Mouse (Mus musculus) hindbrain, embryonic 15.5 days (tissue): ENCODE results near the gene Wipf2. TPM values are rescaled to one million over a fixed set of nuclear protein-coding genes. Genes with fewer than 3 reads are reported as not detected.
A peak's percentile ranks its signal among the peaks of the same experiment; 100 is the strongest.

ENCODE experiments used
- ATAC-seq: fragments of 200-750 bp; cut with Nextera tagmentation; 2 replicates; pipeline ENCODE4 v1.8.0; 2017; ENCODE audit warnings: low read depth, moderate number of reproducible peaks, moderate TSS enrichment; ENCODE audit not compliant: low FRiP score
- H3K27ac ChIP-seq: fragments of 300-500 bp; sonication (generic); replicated peaks from 2 replicates; pipeline ENCODE4 v1.5.1; 2015; ENCODE audit warnings: mild to moderate bottlenecking, inconsistent platforms
- H3K27me3 ChIP-seq: fragments of 300-500 bp; sonication (generic); 2 replicates; pipeline ENCODE4 v1.6.1; 2015; ENCODE audit warnings: control low read depth, inconsistent platforms
- H3K36me3 ChIP-seq: fragments of 300-500 bp; sonication (generic); 2 replicates; pipeline ENCODE4 v1.6.1; 2015; ENCODE audit warnings: control low read depth, inconsistent platforms
- H3K4me1 ChIP-seq: fragments of 300-500 bp; sonication (generic); replicated peaks from 2 replicates; pipeline ENCODE4 v1.6.1; 2015; ENCODE audit warnings: control low read depth, inconsistent platforms
- H3K4me2 ChIP-seq: fragments of 300-500 bp; sonication (generic); 2 replicates; pipeline ENCODE4 v1.6.1; 2015; ENCODE audit warnings: moderate library complexity, mild to moderate bottlenecking, inconsistent platforms
- H3K4me3 ChIP-seq: fragments of 300-500 bp; sonication (generic); 2 replicates; pipeline ENCODE4 v1.5.1; 2015; ENCODE audit warnings: mild to moderate bottlenecking, inconsistent platforms
- H3K9ac ChIP-seq: fragments of 300-500 bp; sonication (generic); 2 replicates; pipeline ENCODE4 v1.6.1; 2015; ENCODE audit warnings: inconsistent platforms
- H3K9me3 ChIP-seq: fragments of 300-500 bp; sonication (generic); 2 replicates; pipeline ENCODE4 v1.6.1; 2016; ENCODE audit warnings: control low read depth, inconsistent platforms
- WGBS: fragments of 180-500 bp; shearing (Covaris S2); methylation state at CpG from one replicate; pipeline ENCODE4 v1.1.7; 2015; 5-methylcytosine and 5-hydroxymethylcytosine counted together
- polyA plus RNA-seq: library from polyadenylated mRNA; unstranded; fragments of >200 nt; fragmentation: Nextera tagmentation; extraction: Ambion mirVana; gene quantifications from 2 replicates; pipeline ENCODE4 v1.2.1, GENCODE M21; 2015

The Wipf2 gene
- polyA plus RNA-seq, 1 experiment from 2014 or later = 4.4 TPM

DNA sequence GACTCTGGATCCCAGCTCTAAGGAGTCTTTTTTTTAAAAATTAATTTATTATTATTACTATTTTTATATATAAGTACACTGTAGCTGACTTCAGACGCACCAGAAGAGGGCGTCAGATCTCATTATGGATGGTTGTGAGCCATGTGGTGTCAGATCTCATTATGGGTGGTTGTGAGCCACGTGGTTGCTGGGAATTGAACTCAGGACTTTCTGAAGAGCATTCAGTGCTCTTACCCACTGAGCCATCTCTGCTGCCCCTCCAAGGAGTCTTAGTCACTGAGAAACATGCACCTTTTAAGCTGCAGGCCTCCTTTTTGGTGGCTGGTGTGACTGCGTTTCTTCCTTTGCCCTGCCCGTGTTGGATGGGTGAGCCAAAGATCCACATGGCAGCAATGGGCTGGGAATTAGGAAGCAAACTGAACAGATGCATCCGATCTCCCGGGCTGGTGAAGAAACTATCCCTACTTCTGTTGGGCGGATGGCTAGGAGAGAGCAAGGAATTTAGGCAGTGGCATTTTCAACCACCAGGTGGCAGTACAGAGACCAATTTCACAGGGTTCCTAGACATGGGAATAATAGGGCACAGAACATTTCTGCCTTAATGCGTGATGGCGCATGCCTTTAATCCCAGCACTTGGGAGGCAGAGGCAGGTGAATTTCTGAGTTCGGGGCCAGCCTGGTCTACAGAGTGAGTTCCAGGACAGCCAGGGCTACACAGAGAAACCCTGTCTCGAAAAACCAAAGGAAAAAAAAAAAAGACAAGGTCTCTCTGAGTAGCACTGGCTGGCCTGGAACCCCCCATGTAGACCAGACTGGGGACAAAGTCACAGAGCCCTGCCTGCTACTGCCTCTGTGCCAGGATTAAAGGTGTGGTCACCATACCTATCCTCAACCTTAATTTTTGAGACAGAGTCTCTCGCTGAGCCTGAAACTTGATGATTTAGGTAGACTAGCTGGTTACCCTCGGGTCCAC is 4.4 kb upstream of the Wipf2 start:
- no peaks in the 10 kb centered on the region for H3K9me3 ChIP-seq
- no peak overlapping the region for H3K9ac ChIP-seq
- H3K4me1 ChIP-seq = peaks cover 10% of the 10 kb centered on the region
- no peak for ATAC-seq
- no peaks in the 10 kb centered on the region for H3K36me3 ChIP-seq
- H3K27ac ChIP-seq = no peak overlapping the region
- no peak overlapping the region for H3K4me3 ChIP-seq
- WGBS = 39% methylated on average over 14 of the region's 14 CpGs
- no peaks in the 10 kb centered on the region for H3K27me3 ChIP-seq
- H3K4me2 ChIP-seq = no peak overlapping the region

DNA sequence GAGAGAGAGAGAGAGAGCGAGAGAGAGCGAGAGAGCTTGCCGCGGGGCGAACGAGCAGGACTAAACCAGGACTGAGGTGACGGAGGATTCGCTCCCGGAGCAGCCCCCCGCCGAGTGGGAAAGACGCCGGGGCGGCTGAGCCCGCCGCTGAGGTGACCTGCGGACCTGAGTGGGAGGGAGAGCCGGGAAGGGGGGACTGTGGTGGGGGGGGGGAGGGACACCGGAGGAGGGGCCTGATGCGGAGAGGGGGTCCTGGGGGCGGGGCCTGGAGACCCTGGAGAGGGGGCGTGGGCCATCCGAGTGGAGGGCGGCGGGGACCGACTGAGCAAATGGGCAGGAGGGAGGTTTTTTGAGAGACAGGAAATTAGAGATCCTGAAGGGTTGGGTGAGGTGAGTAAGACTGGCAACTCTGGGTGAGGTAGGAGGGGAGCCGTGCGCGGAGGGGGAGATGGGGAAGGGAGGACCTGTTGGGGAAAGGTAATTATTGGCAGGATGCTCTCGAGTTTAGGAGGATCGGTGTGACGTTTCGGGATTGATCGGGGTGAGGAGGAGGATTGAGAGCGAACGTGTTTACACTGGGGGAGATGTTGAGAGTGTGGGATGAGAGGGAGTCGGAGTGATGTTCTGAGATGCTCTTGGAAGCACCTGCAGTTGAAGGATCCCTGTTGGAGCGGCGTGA is 452 bp downstream of the Wipf2 start:
- peaks cover 22% of the 10 kb centered on the region for H3K4me1 ChIP-seq
- H3K4me2 ChIP-seq = peak overlapping the region; percentile 75
- under 1% methylated on average over 31 of the region's 39 CpGs for WGBS
- peak; percentile 63 for ATAC-seq
- H3K9me3 ChIP-seq = no peaks in the 10 kb centered on the region
- H3K36me3 ChIP-seq = peaks cover 5% of the 10 kb centered on the region; the same call in 1 of the 2 replicates
- peak overlapping the region; percentile 63 for H3K4me3 ChIP-seq
- H3K27me3 ChIP-seq = no peaks in the 10 kb centered on the region
- peak overlapping the region; percentile 97 for H3K27ac ChIP-seq
- peak overlapping the region; percentile 66 for H3K9ac ChIP-seq

DNA sequence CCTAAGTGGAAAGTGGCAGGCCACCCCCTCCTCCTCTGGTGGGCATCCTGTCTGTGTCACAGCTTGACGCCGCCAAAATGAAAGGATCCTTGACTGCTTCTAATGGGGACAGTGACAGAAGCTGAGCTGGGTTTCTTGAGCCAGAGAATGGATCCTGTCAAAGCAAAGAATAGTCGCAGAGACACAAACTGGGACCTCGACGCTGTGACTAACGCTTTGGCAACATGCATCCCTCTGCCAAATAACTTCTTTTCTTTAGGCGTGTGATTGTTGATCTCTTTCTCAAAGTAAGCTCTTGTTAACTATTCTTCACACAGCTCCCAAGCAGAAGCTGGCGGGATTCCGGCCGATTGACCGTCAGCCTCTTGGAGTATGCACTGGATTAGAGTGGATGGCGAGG is 3.9 kb downstream of the Wipf2 start:
- Histone ChIP-seq H3K36me3 (peaks cover 11% of the 10 kb centered on the region), H3K4me2 (no peak overlapping the region), H3K9ac (no peak overlapping the region), H3K27me3 (no peaks in the 10 kb centered on the region), H3K4me3 (no peak overlapping the region), H3K4me1 (peaks cover 32% of the 10 kb centered on the region), H3K9me3 (no peaks in the 10 kb centered on the region), H3K27ac (no peak overlapping the region)
- 25% methylated on average over 12 of the region's 12 CpGs for WGBS
- ATAC-seq = no peak

DNA sequence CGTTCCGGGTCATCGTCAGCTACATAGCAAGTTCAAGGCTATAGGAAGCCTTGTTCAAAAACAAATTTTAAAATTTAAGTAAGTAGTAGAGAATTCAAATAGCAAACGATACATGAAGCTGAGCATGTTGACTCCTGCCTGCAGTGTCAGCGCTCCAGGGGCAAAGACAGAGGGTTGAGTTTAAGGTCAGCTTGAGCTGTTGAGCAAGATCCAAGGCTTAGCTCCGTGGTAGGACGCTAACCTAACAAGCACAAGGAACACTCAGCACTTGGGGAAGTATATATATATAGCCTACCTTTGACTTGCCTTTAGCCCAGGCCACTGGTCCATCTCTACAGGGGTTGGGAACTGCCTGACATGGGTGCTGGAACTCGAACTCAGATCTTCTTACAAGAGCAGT is 6.5 kb downstream of the Wipf2 start:
- Histone ChIP-seq H3K4me3 (no peak overlapping the region), H3K27me3 (no peaks in the 10 kb centered on the region), H3K9ac (no peak overlapping the region), H3K36me3 (peaks cover 11% of the 10 kb centered on the region), H3K4me1 (peaks cover 16% of the 10 kb centered on the region), H3K4me2 (no peak overlapping the region), H3K27ac (no peak overlapping the region), H3K9me3 (no peaks in the 10 kb centered on the region)
- no peak for ATAC-seq
- 95% methylated on average over 8 of the region's 8 CpGs for WGBS

- no peak for ATAC-seq
- no peak overlapping the region for H3K9ac ChIP-seq
- WGBS = 79% methylated on average over 5 of the region's 5 CpGs
- H3K4me2 ChIP-seq = no peak overlapping the region
- peaks cover 11% of the 10 kb centered on the region for H3K36me3 ChIP-seq
- peaks cover 15% of the 10 kb centered on the region for H3K4me1 ChIP-seq
- H3K9me3 ChIP-seq = no peaks in the 10 kb centered on the region
- no peaks in the 10 kb centered on the region for H3K27me3 ChIP-seq
- H3K27ac ChIP-seq = 0 out of 2 replicates have a peak overlapping the region, but pooled peaks have one; percentile 17
- H3K4me3 ChIP-seq = no peak overlapping the region
Observed at GRCm38 (mm10) chr11:98870791-98871190, 7.4 kb downstream of the Wipf2 start.

DNA sequence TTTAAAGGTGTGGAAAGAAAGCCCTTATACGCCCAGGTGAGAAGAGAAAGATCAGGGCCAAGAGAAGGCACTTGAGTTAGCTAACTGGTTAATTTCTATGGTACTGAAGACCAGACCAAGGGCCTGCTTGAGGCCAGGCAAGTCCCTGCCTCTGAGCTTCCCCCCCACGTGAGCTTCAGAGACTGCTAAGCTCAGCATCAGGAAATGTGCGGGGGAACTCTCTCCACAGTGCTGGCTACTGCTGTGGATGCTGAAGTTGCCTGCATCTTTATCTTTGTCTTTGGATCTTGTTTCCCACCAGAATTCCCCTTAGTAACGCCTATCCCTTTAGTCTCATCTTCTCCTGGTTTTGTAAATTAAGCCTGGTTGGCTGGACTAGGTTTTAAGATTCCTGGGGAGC is 8.0 kb downstream of the Wipf2 start:
- H3K9me3 ChIP-seq = no peaks in the 10 kb centered on the region
- 66% methylated on average over 4 of the region's 4 CpGs for WGBS
- no peak overlapping the region for H3K4me2 ChIP-seq
- H3K4me3 ChIP-seq = no peak overlapping the region
- H3K9ac ChIP-seq = no peak overlapping the region
- H3K4me1 ChIP-seq = peaks cover 15% of the 10 kb centered on the region
- H3K27me3 ChIP-seq = no peaks in the 10 kb centered on the region
- H3K36me3 ChIP-seq = peaks cover 11% of the 10 kb centered on the region
- no peak for ATAC-seq
- H3K27ac ChIP-seq = 0 out of 2 replicates have a peak overlapping the region, but pooled peaks have one; percentile 39

- H3K36me3 ChIP-seq = peaks cover 11% of the 10 kb centered on the region
- no peaks in the 10 kb centered on the region for H3K27me3 ChIP-seq
- no peak overlapping the region for H3K4me2 ChIP-seq
- H3K4me3 ChIP-seq = no peak overlapping the region
- no peak overlapping the region for H3K9ac ChIP-seq
- H3K4me1 ChIP-seq = peaks cover 15% of the 10 kb centered on the region
- no peaks in the 10 kb centered on the region for H3K9me3 ChIP-seq
- peak overlapping the region; percentile 39; the same call in 1 of the 2 replicates for H3K27ac ChIP-seq
- whole genome bisulfite sequencing = 66% methylated on average over 4 of the region's 4 CpGs
- ATAC-seq = no peak
Observed at GRCm38 (mm10) chr11:98872040-98872439, 8.6 kb downstream of the Wipf2 start.

GRCm38 (mm10) chr11:98873900-98874299 is 10.5 kb downstream of the Wipf2 start:
- H3K4me3 ChIP-seq = no peak overlapping the region
- ATAC-seq = no peak
- 96% methylated on average over 9 of the region's 9 CpGs for WGBS
- no peaks in the 10 kb centered on the region for H3K27me3 ChIP-seq
- H3K36me3 ChIP-seq = peaks cover 5% of the 10 kb centered on the region; the same call in 1 of the 2 replicates
- no peak overlapping the region for H3K9ac ChIP-seq
- H3K4me1 ChIP-seq = peaks cover 12% of the 10 kb centered on the region
- H3K27ac ChIP-seq = no peak overlapping the region
- no peaks in the 10 kb centered on the region for H3K9me3 ChIP-seq
- no peak overlapping the region for H3K4me2 ChIP-seq

DNA sequence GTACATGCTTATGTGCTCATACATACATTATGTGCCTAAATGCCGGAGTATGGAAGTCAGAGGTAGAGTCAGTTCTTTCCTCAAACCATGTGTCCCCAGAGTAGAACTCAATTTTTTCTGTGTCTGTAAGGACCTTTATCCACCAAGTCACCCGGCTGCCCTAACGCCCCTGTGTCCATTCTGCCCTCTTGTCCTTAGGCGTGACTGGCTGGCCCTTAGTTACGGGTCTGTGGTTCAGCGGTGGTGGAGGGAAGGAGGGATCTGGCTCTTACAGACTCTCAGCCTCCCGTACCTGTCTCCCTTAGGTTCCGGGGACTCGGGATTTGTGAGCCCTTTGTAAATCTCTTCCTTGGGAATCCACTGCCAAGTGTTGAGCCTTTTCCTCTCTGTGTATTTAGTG is 13.6 kb downstream of the Wipf2 start:
- WGBS = 66% methylated on average over 9 of the region's 9 CpGs
- H3K4me3 ChIP-seq = no peak overlapping the region
- H3K4me2 ChIP-seq = no peak overlapping the region
- H3K9me3 ChIP-seq = no peaks in the 10 kb centered on the region
- no peak for ATAC-seq
- H3K4me1 ChIP-seq = peaks cover 5% of the 10 kb centered on the region; the same call in 1 of the 2 replicates
- H3K9ac ChIP-seq = no peak overlapping the region
- H3K27ac ChIP-seq = no peak overlapping the region
- no peaks in the 10 kb centered on the region for H3K36me3 ChIP-seq
- no peaks in the 10 kb centered on the region for H3K27me3 ChIP-seq

DNA sequence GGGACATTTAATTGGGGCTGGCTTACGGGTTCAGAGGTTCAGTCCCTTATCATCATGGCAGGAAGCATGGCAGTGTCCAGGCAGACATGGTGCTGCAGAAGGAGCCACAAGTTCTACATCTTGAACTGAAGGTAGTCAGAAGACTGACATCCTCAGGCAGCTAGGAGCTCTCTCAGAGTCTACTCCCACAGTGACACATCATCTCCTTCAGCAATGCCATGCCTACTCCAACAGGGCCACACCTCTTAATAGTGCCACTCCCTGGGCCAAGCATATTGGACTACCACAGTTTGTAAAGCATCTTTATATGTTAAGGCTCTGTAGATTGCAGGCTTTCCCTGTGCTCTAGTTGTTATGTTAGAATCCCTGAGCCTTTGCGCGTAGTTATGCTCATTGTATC is 24.3 kb downstream of the Wipf2 start:
- Histone ChIP-seq H3K27me3 (no peaks in the 10 kb centered on the region), H3K9me3 (no peaks in the 10 kb centered on the region), H3K36me3 (peaks cover 60% of the 10 kb centered on the region), H3K4me2 (no peak overlapping the region), H3K4me1 (no peaks in the 10 kb centered on the region), H3K27ac (no peak overlapping the region), H3K4me3 (no peak overlapping the region), H3K9ac (no peak overlapping the region)
- WGBS = 96% methylated on average over 3 of the region's 3 CpGs
- ATAC-seq = no peak

GRCm38 (mm10) chr11:98889077-98889476 is 25.6 kb downstream of the Wipf2 start:
- Histone ChIP-seq H3K27me3 (no peaks in the 10 kb centered on the region), H3K27ac (no peak overlapping the region), H3K4me2 (no peak overlapping the region), H3K9me3 (no peaks in the 10 kb centered on the region), H3K9ac (no peak overlapping the region), H3K36me3 (peaks cover 72% of the 10 kb centered on the region), H3K4me3 (no peak overlapping the region), H3K4me1 (no peaks in the 10 kb centered on the region)
- WGBS = 97% methylated on average over 4 of the region's 4 CpGs
- ATAC-seq = no peak

DNA sequence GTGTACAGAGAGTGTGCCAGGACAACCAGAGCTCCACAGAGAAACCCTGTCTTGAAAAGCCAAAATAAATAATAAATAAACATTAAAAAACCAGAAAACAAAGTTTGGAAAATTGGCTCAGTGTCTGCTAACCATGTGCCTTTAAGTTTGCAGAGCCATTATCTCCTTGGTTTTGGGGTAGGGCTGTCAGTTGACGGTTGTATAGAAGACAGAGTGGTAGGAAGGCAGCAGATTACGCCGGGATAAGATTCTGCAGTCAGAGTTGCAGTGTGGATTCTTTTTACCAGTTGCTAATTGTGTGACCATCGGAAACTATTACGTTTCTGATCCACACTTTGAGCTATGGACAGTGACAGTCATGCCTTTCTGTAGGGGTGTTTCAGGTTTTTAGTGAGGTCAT is 26.5 kb downstream of the Wipf2 start:
- H3K36me3 ChIP-seq = peaks cover 77% of the 10 kb centered on the region
- no peak overlapping the region for H3K4me2 ChIP-seq
- H3K9me3 ChIP-seq = no peaks in the 10 kb centered on the region
- no peak overlapping the region for H3K4me3 ChIP-seq
- H3K4me1 ChIP-seq = no peaks in the 10 kb centered on the region
- ATAC-seq = no peak
- H3K27me3 ChIP-seq = no peaks in the 10 kb centered on the region
- no peak overlapping the region for H3K27ac ChIP-seq
- H3K9ac ChIP-seq = no peak overlapping the region
- 94% methylated on average over 5 of the region's 5 CpGs for WGBS
